Mouse (Mus musculus) 3134 (cell line): ENCODE results near the gene Them4.

Experiments
- DNase-seq: peaks from one replicate; pipeline ENCODE4 v3.0.0-alpha.2; 2011; ENCODE audit warnings: low spot score; ENCODE audit not compliant: insufficient read length; ENCODE audit errors: extremely low read depth

The Them4 gene

DNA sequence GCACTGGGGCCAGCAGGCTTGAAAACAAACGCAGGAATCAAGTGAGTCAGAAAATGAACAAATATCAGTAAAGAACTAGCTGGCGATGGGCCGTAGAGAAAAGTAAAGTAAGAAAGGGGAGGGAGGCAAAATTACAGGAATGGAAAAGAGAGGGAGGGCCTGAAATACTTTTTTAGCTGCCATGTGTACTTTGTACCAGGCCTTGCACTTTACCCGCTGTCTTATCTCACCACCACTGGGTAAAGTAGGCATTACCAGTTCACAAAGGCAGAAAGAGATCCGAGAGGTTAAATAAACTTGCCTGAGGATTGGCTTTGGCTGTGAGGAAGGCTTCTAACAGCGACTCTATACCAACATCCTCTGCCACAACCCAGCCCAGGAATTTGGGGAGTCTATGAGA, 57.6 kb downstream of the Them4 start:
- DNase-seq, result no peak

GRCm38 (mm10) chr3:94368631-94369030, 58.7 kb downstream of the Them4 start:
- no peak for DNase-seq

DNA sequence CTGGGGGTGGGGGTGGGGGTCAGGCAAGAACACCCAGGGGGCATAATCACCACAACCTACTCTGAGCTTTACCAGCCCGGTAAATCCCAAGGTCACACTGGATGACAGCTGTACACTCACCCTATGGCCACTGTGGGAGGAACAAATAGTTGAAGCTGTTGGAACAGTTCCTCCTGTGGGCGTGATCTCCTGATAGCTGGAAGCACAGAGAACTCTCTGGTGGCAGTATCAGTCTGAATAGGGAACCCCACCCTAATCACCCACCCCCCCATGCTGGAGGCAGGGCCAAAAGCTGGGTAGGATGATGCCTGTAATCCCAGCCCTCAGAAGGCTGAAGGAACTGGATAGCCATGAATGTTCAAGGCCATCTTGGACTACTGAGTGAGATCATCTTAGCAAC, 59.8 kb downstream of the Them4 start:
- no peak for DNase-seq

- peak; percentile 75 for DNase-seq
These were observed 61.7 kb downstream of the Them4 start for GRCm38 (mm10) chr3:94371637-94372036.

DNA sequence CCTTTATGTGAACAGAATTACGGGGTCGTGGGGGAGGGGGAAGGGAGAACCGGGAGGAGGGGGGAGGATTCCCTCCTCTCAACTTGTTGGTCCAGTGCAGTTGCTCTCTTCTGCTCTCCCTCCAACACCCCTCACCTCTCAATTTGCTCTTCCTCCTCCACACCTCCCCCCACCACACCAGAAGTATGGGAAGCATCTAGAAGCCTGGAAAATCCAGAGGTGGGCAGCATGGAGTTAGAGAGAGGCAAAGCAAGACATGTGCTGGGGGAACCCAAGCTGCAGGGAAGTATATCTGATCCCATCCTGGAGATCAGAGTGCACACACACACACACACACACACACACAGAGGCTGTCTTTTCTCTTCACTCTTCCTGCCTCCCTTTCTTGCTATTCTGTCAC, 62.1 kb downstream of the Them4 start:
- DNase-seq, result no peak

GRCm38 (mm10) chr3:94372641-94373040, 62.8 kb downstream of the Them4 start, which contains the start of gene Rorc:
Rorc (plus strand) TSS chr3:94372794.
- DNase-seq, result peak; percentile 55

DNA sequence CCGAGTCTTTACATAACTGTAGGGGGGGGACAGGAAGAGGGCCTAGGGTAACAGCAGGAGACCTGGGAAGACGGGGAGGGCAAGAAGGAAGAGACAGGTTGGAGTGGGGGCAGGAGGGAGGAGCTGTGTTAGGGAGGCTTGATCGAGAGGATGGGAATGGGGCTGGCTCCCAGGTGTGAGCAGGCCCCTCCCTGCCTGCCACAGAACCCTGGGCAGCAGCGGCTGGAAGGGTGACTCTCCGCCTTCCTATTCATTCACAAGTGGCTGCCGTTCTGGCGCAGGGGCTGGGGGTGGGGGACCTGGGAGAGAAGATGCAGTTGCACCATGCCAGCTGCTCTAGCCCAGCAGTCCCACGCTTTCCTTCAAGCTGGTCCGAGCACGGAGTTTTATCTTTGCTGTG, 63.2 kb downstream of the Them4 start:
- peak; percentile 41 for DNase-seq

DNA sequence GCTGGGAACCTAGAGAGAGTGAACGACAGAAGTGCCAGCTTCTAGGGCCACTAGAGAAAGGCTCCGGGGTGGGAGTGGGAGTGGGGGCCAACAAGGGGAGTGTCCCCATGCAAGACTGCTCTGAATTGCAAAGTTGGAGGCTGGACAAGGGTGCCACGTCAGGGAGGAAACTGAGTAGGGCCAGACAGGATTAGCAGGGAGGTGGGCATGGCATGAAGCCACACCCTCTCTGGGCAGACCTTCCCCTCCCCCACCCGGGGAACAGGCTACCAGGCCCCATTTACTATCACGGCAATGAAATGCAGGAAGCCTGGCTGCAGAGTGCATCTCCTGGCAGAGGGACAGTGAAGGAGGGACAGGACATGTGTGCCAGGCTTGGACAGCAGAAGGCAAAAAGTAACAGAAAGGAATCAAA, 63.7 kb downstream of the Them4 start:
- DNase-seq, result peak; percentile 45

DNA sequence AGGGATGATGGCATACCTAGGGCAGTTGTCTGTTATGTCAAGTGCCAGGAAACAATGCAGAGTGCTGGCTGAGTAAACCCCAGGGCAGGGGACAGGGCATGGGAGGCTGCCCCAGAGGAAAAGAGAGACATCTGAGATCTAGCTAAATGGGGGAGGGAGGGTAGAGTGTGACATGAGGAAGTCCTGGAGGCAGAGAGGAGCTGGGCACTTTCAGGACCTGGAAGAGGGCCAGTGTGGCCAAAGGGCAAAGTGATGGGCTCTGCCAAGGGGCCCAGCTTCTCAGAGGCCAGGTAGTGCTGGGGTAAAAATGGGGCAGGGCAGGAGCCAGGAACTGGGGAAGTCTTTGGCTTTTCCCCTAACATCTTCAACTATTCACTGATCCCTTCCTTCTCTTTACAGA, 64.7 kb downstream of the Them4 start:
- no peak for DNase-seq

GRCm38 (mm10) chr3:94375146-94375545, 65.3 kb downstream of the Them4 start:
- peak; percentile 28 for DNase-seq

GRCm38 (mm10) chr3:94375861-94376260, 66.0 kb downstream of the Them4 start:
- DNase-seq, result no peak

- DNase-seq, result no peak
These were observed 67.4 kb downstream of the Them4 start for GRCm38 (mm10) chr3:94377028-94377923.

- no peak for DNase-seq
These were observed 70.1 kb downstream of the Them4 start for GRCm38 (mm10) chr3:94379831-94380510.
